Mouse (Mus musculus): ENCODE results near the gene Ifrd1.

- TF ChIP-seq ZNF384 (IDR thresholded peaks at IDR 0.05; ENCODE audit: low read depth, low read length) (no peak), ZC3H11A (IDR thresholded peaks at IDR 0.05; ENCODE audit: borderline replicate concordance, low read depth, low read length) (no peak)
Measured at GRCm38 (mm10) chr12:40185474-40185873, 62.8 kb downstream of the Ifrd1 start.

All from ES-E14 (cell line).